Mouse (Mus musculus) embryonic facial prominence, embryonic 14.5 days (tissue): ENCODE results near the gene Gm14569. TPM values are rescaled to one million over a fixed set of nuclear protein-coding genes. Genes with fewer than 3 reads are reported as not detected.

Experiments
- ATAC-seq: fragments of 200-750 bp; cut with Nextera tagmentation; 2 replicates; pipeline ENCODE4 v1.8.0; 2017; ENCODE audit warnings: low read depth, moderate number of reproducible peaks, moderate TSS enrichment
- DNase-seq: peaks from one replicate; pipeline ENCODE4 v3.0.0-alpha.2; 2015; ENCODE audit warnings: low spot score
- H3K27ac ChIP-seq: fragments of 300-500 bp; sonication (generic); replicated peaks from 2 replicates; pipeline ENCODE4 v1.5.1; 2014; ENCODE audit warnings: low read depth, mild to moderate bottlenecking, low read length, moderate library complexity
- H3K27me3 ChIP-seq: fragments of 300-500 bp; sonication (generic); replicated peaks from 2 replicates; pipeline ENCODE4 v1.6.1; 2014; ENCODE audit warnings: low read length; ENCODE audit not compliant: control insufficient read depth, insufficient read depth
- H3K36me3 ChIP-seq: fragments of 300-500 bp; sonication (generic); 2 replicates; pipeline ENCODE4 v1.6.1; 2014; ENCODE audit warnings: low read length, mixed read lengths; ENCODE audit not compliant: control insufficient read depth, insufficient read depth
- H3K4me1 ChIP-seq: fragments of 300-500 bp; sonication (generic); 2 replicates; pipeline ENCODE4 v1.6.1; 2014; ENCODE audit warnings: antibody characterized with exemption, low read length; ENCODE audit not compliant: control insufficient read depth, insufficient read depth
- H3K4me2 ChIP-seq: fragments of 300-500 bp; sonication (generic); 2 replicates; pipeline ENCODE4 v1.6.1; 2014; ENCODE audit warnings: low read depth, mild to moderate bottlenecking, low read length, moderate library complexity, mixed read lengths
- H3K4me3 ChIP-seq: fragments of 300-500 bp; sonication (generic); 2 replicates; pipeline ENCODE4 v1.5.1; 2014; ENCODE audit warnings: low read depth, mild to moderate bottlenecking, low read length
- H3K9ac ChIP-seq: fragments of 300-500 bp; sonication (generic); 2 replicates; pipeline ENCODE4 v1.6.1; 2014; ENCODE audit warnings: low read depth, mild to moderate bottlenecking, low read length, moderate library complexity, mixed read lengths
- H3K9me3 ChIP-seq: fragments of 300-500 bp; sonication (generic); 2 replicates; pipeline ENCODE4 v1.6.1; 2016; ENCODE audit warnings: low read length; ENCODE audit not compliant: control insufficient read depth
- WGBS: fragments of 180-500 bp; shearing (Covaris S2); extraction: QIAGEN DNeasy Blood & Tissue Kit; methylation state at CpG from one replicate; pipeline ENCODE4 v1.1.7; 2014; 5-methylcytosine and 5-hydroxymethylcytosine counted together
- polyA plus RNA-seq: library from polyadenylated mRNA; unstranded; fragments of >200 nt; fragmentation: Nextera tagmentation; extraction: Ambion mirVana; gene quantifications from 2 replicates; pipeline ENCODE4 v1.2.1, GENCODE M21; 2014

Gm14569 gene
- not detected in 2 replicates for polyA plus RNA-seq

- no peak within 1 kb of the TSS for H3K4me2 ChIP-seq
- no peaks in the 10 kb centered on the region for H3K4me1 ChIP-seq
- no peak within 1 kb of the TSS for H3K27ac ChIP-seq
- ATAC-seq (no peak), DNase-seq (no peak)
- H3K4me3 ChIP-seq = no peak within 1 kb of the TSS
- H3K9ac ChIP-seq = no peak within 1 kb of the TSS
- H3K27me3 ChIP-seq = no peaks in the 10 kb centered on the region
- no peaks in the 10 kb centered on the region for H3K9me3 ChIP-seq
- H3K36me3 ChIP-seq = no peaks in the 10 kb centered on the region
- WGBS = 91% methylated on average over 4 of the region's 4 CpGs
Measured at GRCm38 (mm10) chrX:36491730-36492129, at the start of gene Gm14569. TSS of gene Gm14569 (minus strand) at chrX:36491830.

- no peak overlapping the region for H3K27ac ChIP-seq
- H3K4me3 ChIP-seq = no peak overlapping the region
- no peaks in the 10 kb centered on the region for H3K4me1 ChIP-seq
- no peaks in the 10 kb centered on the region for H3K36me3 ChIP-seq
- H3K9ac ChIP-seq = no peak overlapping the region
- DNase-seq (peak; percentile 52), ATAC-seq (no peak)
- no peak overlapping the region for H3K4me2 ChIP-seq
- no peaks in the 10 kb centered on the region for H3K27me3 ChIP-seq
- WGBS = 10% methylated on average over 4 of the region's 4 CpGs
- no peaks in the 10 kb centered on the region for H3K9me3 ChIP-seq
Measured at GRCm38 (mm10) chrX:36534514-36534913, 42.9 kb upstream of the Gm14569 start.

- Histone ChIP-seq H3K4me2 (no peak overlapping the region), H3K27ac (no peak overlapping the region), H3K4me3 (no peak overlapping the region), H3K9ac (no peak overlapping the region), H3K36me3 (no peaks in the 10 kb centered on the region), H3K27me3 (no peaks in the 10 kb centered on the region), H3K4me1 (no peaks in the 10 kb centered on the region), H3K9me3 (no peaks in the 10 kb centered on the region)
- ATAC-seq (no peak), DNase-seq (no peak)
- 66% methylated on average over 4 of the region's 4 CpGs for WGBS
Measured at GRCm38 (mm10) chrX:36533744-36534143, 42.1 kb upstream of the Gm14569 start.

- Histone ChIP-seq H3K4me2 (no peak overlapping the region), H3K36me3 (no peaks in the 10 kb centered on the region), H3K9ac (no peak overlapping the region), H3K4me1 (no peaks in the 10 kb centered on the region), H3K9me3 (no peaks in the 10 kb centered on the region), H3K4me3 (no peak overlapping the region), H3K27ac (no peak overlapping the region), H3K27me3 (no peaks in the 10 kb centered on the region)
- WGBS = 75% methylated on average over 5 of the region's 5 CpGs
- ATAC-seq (no peak), DNase-seq (peak; percentile 2)
Measured at GRCm38 (mm10) chrX:36530251-36530650, 38.6 kb upstream of the Gm14569 start.

- Histone ChIP-seq H3K4me2 (no peak overlapping the region), H3K27ac (no peak overlapping the region), H3K27me3 (no peaks in the 10 kb centered on the region), H3K4me1 (no peaks in the 10 kb centered on the region), H3K9ac (no peak overlapping the region), H3K9me3 (no peaks in the 10 kb centered on the region), H3K4me3 (no peak overlapping the region), H3K36me3 (no peaks in the 10 kb centered on the region)
- ATAC-seq = no peak
- WGBS = 73% methylated on average over 5 of the region's 5 CpGs
- peak; percentile 1 for DNase-seq
Measured at GRCm38 (mm10) chrX:36523729-36524128, 32.1 kb upstream of the Gm14569 start.

- H3K27me3 ChIP-seq = no peaks in the 10 kb centered on the region
- no peak overlapping the region for H3K9ac ChIP-seq
- no peaks in the 10 kb centered on the region for H3K36me3 ChIP-seq
- H3K9me3 ChIP-seq = no peaks in the 10 kb centered on the region
- DNase-seq (peak; percentile 8), ATAC-seq (no peak)
- H3K4me1 ChIP-seq = no peaks in the 10 kb centered on the region
- no peak overlapping the region for H3K27ac ChIP-seq
- H3K4me2 ChIP-seq = no peak overlapping the region
- 43% methylated on average over 8 of the region's 8 CpGs for WGBS
- H3K4me3 ChIP-seq = no peak overlapping the region
Measured at GRCm38 (mm10) chrX:36513726-36514125, 22.1 kb upstream of the Gm14569 start.

GRCm38 (mm10) chrX:36513231-36513630, 21.6 kb upstream of the Gm14569 start:
- H3K27ac ChIP-seq = no peak overlapping the region
- no peaks in the 10 kb centered on the region for H3K9me3 ChIP-seq
- no peaks in the 10 kb centered on the region for H3K4me1 ChIP-seq
- 49% methylated on average over 8 of the region's 9 CpGs for WGBS
- H3K27me3 ChIP-seq = no peaks in the 10 kb centered on the region
- DNase-seq = no peak
- no peak overlapping the region for H3K9ac ChIP-seq
- no peak overlapping the region for H3K4me2 ChIP-seq
- no peak overlapping the region for H3K4me3 ChIP-seq
- ATAC-seq = no peak
- no peaks in the 10 kb centered on the region for H3K36me3 ChIP-seq

GRCm38 (mm10) chrX:36506863-36507262, 15.2 kb upstream of the Gm14569 start:
- Histone ChIP-seq H3K4me3 (no peak overlapping the region), H3K27me3 (no peaks in the 10 kb centered on the region), H3K9me3 (no peaks in the 10 kb centered on the region), H3K4me2 (no peak overlapping the region), H3K4me1 (no peaks in the 10 kb centered on the region), H3K9ac (no peak overlapping the region), H3K36me3 (no peaks in the 10 kb centered on the region), H3K27ac (no peak overlapping the region)
- whole genome bisulfite sequencing = 55% methylated on average over 6 of the region's 6 CpGs
- DNase-seq (peak; percentile 16), ATAC-seq (no peak)

GRCm38 (mm10) chrX:36489506-36489905, 2.1 kb downstream of the Gm14569 start:
- Histone ChIP-seq H3K4me2 (no peak overlapping the region), H3K9me3 (no peaks in the 10 kb centered on the region), H3K9ac (no peak overlapping the region), H3K4me3 (no peak overlapping the region), H3K36me3 (no peaks in the 10 kb centered on the region), H3K27me3 (no peaks in the 10 kb centered on the region), H3K27ac (no peak overlapping the region), H3K4me1 (no peaks in the 10 kb centered on the region)
- DNase-seq = peak; percentile 16
- WGBS = 22% methylated on average over 3 of the region's 3 CpGs
- ATAC-seq = no peak
